Mouse (Mus musculus) T-cell, adult 2 months (primary cell): ENCODE measurements around the gene Zfp715.
"Not testable (repeated sequence)": the region's sequence is repeated elsewhere in the genome, so short reads cannot be mapped to it uniquely, and the experiment has no call there.

Experiments
- DNase-seq: peaks from one replicate; pipeline ENCODE4 v3.0.0; 2022; ENCODE audit warnings: low spot score

The Zfp715 gene

GRCm38 (mm10) chr7:43291524-43291923, 21.6 kb downstream of the Zfp715 start:
- DNase-seq: no peak

GRCm38 (mm10) chr7:43282859-43283595, 30.1 kb downstream of the Zfp715 start:
- peak; percentile 46 for DNase-seq

GRCm38 (mm10) chr7:43282459-43282858, 30.6 kb downstream of the Zfp715 start:
- DNase-seq: no peak

GRCm38 (mm10) chr7:43277401-43277800, 35.7 kb downstream of the Zfp715 start:
- DNase-seq: no peak

- not testable (repeated sequence) for DNase-seq
Observed at GRCm38 (mm10) chr7:43276178-43276577, 36.9 kb downstream of the Zfp715 start.

GRCm38 (mm10) chr7:43273476-43273875, 39.6 kb downstream of the Zfp715 start:
- no peak for DNase-seq

- DNase-seq: not testable (repeated sequence)
Observed at GRCm38 (mm10) chr7:43267359-43267758, 45.7 kb downstream of the Zfp715 start.

- DNase-seq: no peak
Observed at GRCm38 (mm10) chr7:43253540-43253939, 59.6 kb downstream of the Zfp715 start.

- not testable (repeated sequence) for DNase-seq
Observed at GRCm38 (mm10) chr7:43250718-43251117, 62.4 kb downstream of the Zfp715 start.
